Mouse (Mus musculus) inflammation-experienced regulatory T-cells, adult 6 months (primary cell): ENCODE measurements around the gene Irgm2. TPM values are rescaled to one million over a fixed set of nuclear protein-coding genes. Genes with fewer than 3 reads are reported as not detected.

Experiments
- ATAC-seq: one replicate; pipeline ENCODE4 v1.8.0; 2017
- polyA plus RNA-seq, 3 experiments: library from polyadenylated mRNA; unstranded; fragments of 100-300 nt; shearing (Covaris generic); gene quantifications; one replicate each; pipeline ENCODE4 v1.2.1; 2017

The Irgm2 gene
- polyA plus RNA-seq, 3 experiments from 2014 or later = 47.5 to 49.5 (median 48.5) TPM

- ATAC-seq = no peak
Measured at GRCm38 (mm10) chr11:58261826-58262225, 62.4 kb downstream of the Irgm2 start.

- ATAC-seq = no peak
Measured at GRCm38 (mm10) chr11:58262336-58262735, 62.9 kb downstream of the Irgm2 start.

GRCm38 (mm10) chr11:58263516-58263915 is 64.1 kb downstream of the Irgm2 start:
- ATAC-seq = no peak

- ATAC-seq = no peak
Measured at GRCm38 (mm10) chr11:58264546-58264945, 65.1 kb downstream of the Irgm2 start.

GRCm38 (mm10) chr11:58268285-58268684 is 68.9 kb downstream of the Irgm2 start:
- no peak for ATAC-seq

Other genes with a start within 250 kb of the Irgm2 start
- gene Larp1, start 190.6 kb upstream of the Irgm2 start, polyA plus RNA-seq = 10 to 100 TPM; 21.0 to 29.3 (median 24.1) TPM
- under 1 TPM in 1 of 3 experiments, not detected in 2; 0.62 TPM for gene Gm12248, start 106.5 kb upstream of the Irgm2 start, polyA plus RNA-seq
- 10 to 100 TPM; 78.6 to 90.1 (median 89.4) TPM for gene Cnot8, start 95.5 kb upstream of the Irgm2 start, polyA plus RNA-seq
- gene Gemin5, start 31.1 kb upstream of the Irgm2 start, polyA plus RNA-seq = 1 to 10 TPM; 5.7 to 6.4 (median 5.9) TPM
- gene Mrpl22, start 28.0 kb upstream of the Irgm2 start, polyA plus RNA-seq = 10 to 100 TPM; 58.3 to 73.6 (median 64.8) TPM
- 100 to 1,000 TPM; 300 to 422 (median 383) TPM for gene Igtp, start 62 bp upstream of the Irgm2 start, polyA plus RNA-seq
- gene 4930438A08Rik, start 75.2 kb downstream of the Irgm2 start, polyA plus RNA-seq = not detected
- gene Zfp692, start 107.5 kb downstream of the Irgm2 start, polyA plus RNA-seq = 10 to 100 TPM in 1 of 3 experiments, 1 to 10 TPM in 2; 7.6 to 10.2 (median 7.8) TPM
- gene Zfp672, start 130.7 kb downstream of the Irgm2 start, polyA plus RNA-seq = 10 to 100 TPM; 40.5 to 41.4 (median 41.1) TPM
- 1 to 10 TPM; 5.1 to 7.9 (median 6.8) TPM for gene Sh3bp5l, start 131.1 kb downstream of the Irgm2 start, polyA plus RNA-seq
- not detected for gene Lypd8, start 179.4 kb downstream of the Irgm2 start, polyA plus RNA-seq
- gene 1810065E05Rik, start 221.5 kb downstream of the Irgm2 start, polyA plus RNA-seq = not detected
- not detected for gene Gm12253, start 232.9 kb downstream of the Irgm2 start, polyA plus RNA-seq